Mouse (Mus musculus) brain, embryonic 14.5 days (tissue): ENCODE results near the gene Washc2.
A peak's percentile ranks its signal among the peaks of the same experiment; 100 is the strongest.

Experiments used
- CTCF ChIP-seq: fragments of 200-500 bp; IDR thresholded peaks from 2 replicates; pipeline ENCODE4 v1.5.1; 2012; ENCODE audit warnings: inconsistent platforms, mild to moderate bottlenecking, moderate library complexity, borderline replicate concordance; ENCODE audit not compliant: insufficient read depth, insufficient read length; ENCODE audit errors: extremely low read depth
- POLR2A ChIP-seq: fragments of 200-500 bp; IDR thresholded peaks from 2 replicates; pipeline ENCODE4 v1.6.1; 2012; ENCODE audit warnings: mild to moderate bottlenecking, inconsistent platforms, borderline replicate concordance; ENCODE audit not compliant: poor library complexity, insufficient read depth, insufficient read length, severe bottlenecking; ENCODE audit errors: extremely low read depth

- TF ChIP-seq CTCF (no peak), POLR2A (peak; percentile 61; the same call in 1 of the 2 replicates)
These were observed 14.1 kb upstream of the Washc2 start, which contains the start of gene Tmcc1 for GRCm38 (mm10) chr6:116193394-116194393.
